Mouse (Mus musculus): ENCODE data around the gene Rpl24.
A peak's percentile ranks its signal among the peaks of the same experiment; 100 is the strongest.
"Not testable (repeated sequence)": the region's sequence is repeated elsewhere in the genome, so short reads cannot be mapped to it uniquely, and the experiment has no call there.

Gene Rpl24

GRCm38 (mm10) chr16:55966212-55966871, at the start of gene Rpl24:
Gene Rpl24 (plus strand): TSS chr16:55966275.
- DNase-seq = peak; percentile 97

GRCm38 (mm10) chr16:55922079-55922478, 44.0 kb upstream of the Rpl24 start:
- DNase-seq = no peak

GRCm38 (mm10) chr16:55924010-55924409, 42.1 kb upstream of the Rpl24 start:
- DNase-seq = no peak

- DNase-seq = no peak
Observed at GRCm38 (mm10) chr16:55933681-55934343, 32.3 kb upstream of the Rpl24 start.

GRCm38 (mm10) chr16:55934453-55935037, 31.5 kb upstream of the Rpl24 start, which contains the start of gene Cep97:
Gene Cep97 (minus strand): TSS chr16:55934855.
- peak; percentile 94 for DNase-seq

- DNase-seq = no peak
Observed at GRCm38 (mm10) chr16:55938761-55939160, 27.3 kb upstream of the Rpl24 start.

- no peak for DNase-seq
Observed at GRCm38 (mm10) chr16:55939703-55940102, 26.4 kb upstream of the Rpl24 start.

GRCm38 (mm10) chr16:55940781-55941180, 25.3 kb upstream of the Rpl24 start:
- no peak for DNase-seq

GRCm38 (mm10) chr16:55947266-55947665, 18.8 kb upstream of the Rpl24 start:
- DNase-seq = no peak

GRCm38 (mm10) chr16:55947876-55948410, 18.1 kb upstream of the Rpl24 start:
- DNase-seq = not testable (repeated sequence)

- DNase-seq = no peak
Observed at GRCm38 (mm10) chr16:55948963-55949362, 17.1 kb upstream of the Rpl24 start.

- no peak for DNase-seq
Observed at GRCm38 (mm10) chr16:55950462-55950861, 15.6 kb upstream of the Rpl24 start.

GRCm38 (mm10) chr16:55950946-55951678, 15.0 kb upstream of the Rpl24 start:
- peak; percentile 68 for DNase-seq

GRCm38 (mm10) chr16:55951679-55952327, 14.3 kb upstream of the Rpl24 start:
- DNase-seq = no peak

- DNase-seq = no peak
Observed at GRCm38 (mm10) chr16:55952771-55953170, 13.3 kb upstream of the Rpl24 start.

- not testable (repeated sequence) for DNase-seq
Observed at GRCm38 (mm10) chr16:55954196-55954595, 11.9 kb upstream of the Rpl24 start.

- DNase-seq = not testable (repeated sequence)
Observed at GRCm38 (mm10) chr16:55963068-55963467, 3.0 kb upstream of the Rpl24 start.

GRCm38 (mm10) chr16:55964126-55964949, 1.7 kb upstream of the Rpl24 start:
- no peak for DNase-seq

- DNase-seq = no peak
Observed at GRCm38 (mm10) chr16:55967221-55967620, 1.1 kb downstream of the Rpl24 start.

GRCm38 (mm10) chr16:55969147-55969546, 3.1 kb downstream of the Rpl24 start:
- DNase-seq = peak; percentile 38

GRCm38 (mm10) chr16:55970416-55970815, 4.3 kb downstream of the Rpl24 start:
- no peak for DNase-seq

Measured in kidney, adult 18-20 months (tissue).